ENCODE assay signal across 14 mouse cellular contexts in the genomic region with DNA sequence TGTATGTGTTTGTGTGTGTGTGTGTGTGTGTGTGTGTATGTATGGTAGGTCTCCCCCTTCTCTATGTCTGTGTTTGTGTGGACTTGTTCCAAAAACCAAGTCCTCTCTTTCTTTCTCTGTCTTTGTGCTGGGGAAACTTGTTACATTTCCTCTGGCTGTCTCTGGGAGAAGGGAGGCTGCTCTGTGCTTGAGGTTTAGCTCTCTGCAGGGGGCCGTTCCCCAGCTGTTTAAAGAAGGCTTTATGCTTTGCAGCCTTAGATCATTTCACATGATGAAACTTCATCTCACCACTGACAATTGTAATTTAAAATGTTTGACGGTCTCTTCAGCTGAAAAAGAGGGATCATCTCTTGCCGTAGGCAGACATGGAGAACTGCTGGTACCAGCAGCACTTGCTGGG.
"Had no signal": no experiment of that assay in that cellular context is flagged by ENCODE, and none has a peak within 500 bp of the region (broad histone marks: within the 10 kb centered on the region; RNA-seq: fewer than 3 reads in every experiment).

No protein-coding gene starts in this region.

- H3K4me1 ChIP-seq: limb, embryonic 10.5 days; liver, embryonic 12.5 days had no signal

- ATAC-seq: liver, embryonic 12.5 days had no signal

- H3K27me3 ChIP-seq: liver, embryonic 12.5 days; midbrain, embryonic 12.5 days had no signal

- H3K4me2 ChIP-seq: liver, embryonic 12.5 days; lung, embryonic 14.5 days; midbrain, embryonic 12.5 days had no signal

- H3K9me3 ChIP-seq: limb, embryonic 10.5 days; liver, embryonic 12.5 days; midbrain, embryonic 12.5 days had no signal

- H3K36me3 ChIP-seq: limb, embryonic 10.5 days; liver, embryonic 12.5 days; midbrain, embryonic 12.5 days had no signal

- H3K27ac ChIP-seq: kidney, postnatal 0 days; limb, embryonic 10.5 days; liver, embryonic 12.5 days; midbrain, embryonic 12.5 days had no signal

- H3K4me3 ChIP-seq: limb, embryonic 10.5 days; liver, embryonic 12.5 days; midbrain, embryonic 12.5 days had no signal

- H3K9ac ChIP-seq: liver, embryonic 12.5 days; lung, embryonic 14.5 days; midbrain, embryonic 12.5 days had no signal

- DNase-seq: kidney, adult 11 months; kidney, adult 9 months; kidney, postnatal 36 days; lung, embryonic 14.5 days; lung, postnatal 10 days; lung, postnatal 4 days; right cerebral cortex, postnatal 4 days; spleen, adult 18-20 months; thymus, adult 18-20 months; thymus, postnatal 14 days had no signal
